ENCODE assay signal across 11 mouse cellular contexts in genomic region chr8:122144729-122145311, GRCm38 (mm10).
A peak's percentile ranks its signal among the peaks of the same experiment; 100 is the strongest.
DNase-seq lines count a peak whose midpoint lies in the region; TF ChIP-seq lines count a peak whose summit lies in the region.
"Had no signal": no experiment of that assay in that cellular context is flagged by ENCODE, and none has a peak within 500 bp of the region (broad histone marks: within the 10 kb centered on the region; RNA-seq: fewer than 3 reads in every experiment).

No protein-coding gene starts in this region.

- H3K4me3 ChIP-seq in embryonic fibroblast, embryonic 13.5 days (ENCODE audit: insufficient read depth, low read length), result no peak overlapping the region
- H3K4me3 ChIP-seq in midbrain, embryonic 10.5 days, result no peak overlapping the region
- H3K4me3 ChIP-seq: forebrain, embryonic 15.5 days had no signal

- no peaks in the 10 kb centered on the region for H3K36me3 ChIP-seq in midbrain, embryonic 10.5 days
- H3K36me3 ChIP-seq: forebrain, embryonic 15.5 days had no signal

- H3K9me3 ChIP-seq in midbrain, embryonic 10.5 days (replicated peaks), result no peaks in the 10 kb centered on the region
- H3K9me3 ChIP-seq: forebrain, embryonic 15.5 days had no signal

- no peak for TF ChIP-seq CTCF in embryonic fibroblast, embryonic 13.5 days (IDR thresholded peaks at IDR 0.05; ENCODE audit: borderline replicate concordance, insufficient read depth, low read length)

- intact Hi-C loops in heart, postnatal 25 days (cut with DNase I), result no loop called here
- intact Hi-C loops in heart, postnatal 10 days (cut with DNase I), result loop anchor here (5.0 kb wide), 1 partner anchor 63 kb away; no protein-coding TSS in a partner anchor

- WGBS in midbrain, embryonic 10.5 days, result 64% methylated on average over 11 of the region's 11 CpGs

- H3K27me3 ChIP-seq in midbrain, embryonic 10.5 days (ENCODE audit: low read depth, poor library complexity, severe bottlenecking), result no peaks in the 10 kb centered on the region
- H3K27me3 ChIP-seq: forebrain, embryonic 15.5 days had no signal

- TF ChIP-seq POLR2A in embryonic fibroblast, embryonic 13.5 days (IDR thresholded peaks at IDR 0.05; ENCODE audit: low read depth, low read length), result no peak

- peaks cover 20% of the 10 kb centered on the region for H3K4me1 ChIP-seq in embryonic fibroblast, embryonic 13.5 days (ENCODE audit: control insufficient read depth, insufficient read depth, low read length)
- H3K4me1 ChIP-seq in midbrain, embryonic 10.5 days, result peaks cover 19% of the 10 kb centered on the region
- H3K4me1 ChIP-seq: forebrain, embryonic 15.5 days had no signal

- peak overlapping the region; percentile 96 for H3K27ac ChIP-seq in embryonic fibroblast, embryonic 13.5 days (ENCODE audit: insufficient read depth, low read length)
- H3K27ac ChIP-seq in midbrain, embryonic 10.5 days (replicated peaks), result no peak overlapping the region; the same call in 1 of the 2 replicates
- H3K27ac ChIP-seq: forebrain, embryonic 15.5 days had no signal

- DNase-seq in heart, adult 11 months, result peak; percentile 97
- DNase-seq in heart, postnatal 25 days (ENCODE audit: low spot score), result no peak
- DNase-seq in Muller cell, postnatal 12 days (ENCODE audit: inconsistent ontology term), result peak; percentile 82
- DNase-seq in heart, postnatal 10 days, result peak; percentile 66 to 75
- no peak for DNase-seq in cerebellum, adult 9-11 months
- DNase-seq in liver, result no peak
- no peak for DNase-seq in midbrain, embryonic 10.5 days (ENCODE audit: low spot score)
- DNase-seq: cerebellum, adult 18-20 months; lung, embryonic 14.5 days had no signal

Comparison
In these comparisons a context has a peak if more than half of its experiments do, and no peak if none do; other contexts are left out.
1. DNase-seq: peak in heart, adult 11 months (single experiment), Muller cell, postnatal 12 days (single experiment) and heart, postnatal 10 days (2 of 2); none in heart, postnatal 25 days (single experiment), cerebellum, adult 9-11 months (single experiment), liver (single experiment) and midbrain, embryonic 10.5 days (single experiment).